Mouse (Mus musculus) heart, postnatal 0 days (tissue): ENCODE results near the gene Gm5617.
"Not testable (repeated sequence)": the region's sequence is repeated elsewhere in the genome, so short reads cannot be mapped to it uniquely, and the experiment has no call there.

Source experiments
- CTCF ChIP-seq: IDR thresholded peaks from 2 replicates; pipeline ENCODE4 v1.5.1; 2016; ENCODE audit warnings: antibody characterized with exemption, control low read depth, low read depth
- EP300 ChIP-seq: IDR thresholded peaks from 2 replicates; pipeline ENCODE4 v1.6.1; 2016; ENCODE audit warnings: antibody characterized with exemption, low read depth

DNA sequence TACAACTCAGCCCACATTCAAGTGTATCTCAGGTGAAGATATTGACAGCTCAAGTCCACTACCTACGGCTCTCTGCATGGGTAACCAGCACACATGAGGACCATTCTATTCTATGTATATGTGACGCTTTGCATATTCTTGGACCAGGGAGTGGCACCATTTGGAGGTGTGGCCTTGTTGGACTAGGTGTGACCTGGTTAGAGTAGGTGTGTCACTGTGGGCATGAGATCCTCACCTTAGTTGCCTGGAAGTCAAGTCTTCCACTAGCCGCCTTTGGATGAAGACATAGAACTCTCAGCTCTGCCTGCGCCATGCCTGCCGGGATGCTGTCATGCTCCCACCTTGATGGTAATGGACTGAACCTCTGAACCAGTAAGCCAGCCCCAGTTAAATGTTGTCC is 27.8 kb upstream of the Gm5617 start:
- not testable (repeated sequence) for TF ChIP-seq EP300, CTCF
